Mouse (Mus musculus) Muller cell, postnatal 12 days (primary cell): ENCODE results near the gene Dennd2a.

ENCODE experiments used
- DNase-seq: peaks from one replicate; pipeline ENCODE4 v3.0.0-alpha.2; 2015; ENCODE audit errors: inconsistent ontology term

The Dennd2a gene

DNA sequence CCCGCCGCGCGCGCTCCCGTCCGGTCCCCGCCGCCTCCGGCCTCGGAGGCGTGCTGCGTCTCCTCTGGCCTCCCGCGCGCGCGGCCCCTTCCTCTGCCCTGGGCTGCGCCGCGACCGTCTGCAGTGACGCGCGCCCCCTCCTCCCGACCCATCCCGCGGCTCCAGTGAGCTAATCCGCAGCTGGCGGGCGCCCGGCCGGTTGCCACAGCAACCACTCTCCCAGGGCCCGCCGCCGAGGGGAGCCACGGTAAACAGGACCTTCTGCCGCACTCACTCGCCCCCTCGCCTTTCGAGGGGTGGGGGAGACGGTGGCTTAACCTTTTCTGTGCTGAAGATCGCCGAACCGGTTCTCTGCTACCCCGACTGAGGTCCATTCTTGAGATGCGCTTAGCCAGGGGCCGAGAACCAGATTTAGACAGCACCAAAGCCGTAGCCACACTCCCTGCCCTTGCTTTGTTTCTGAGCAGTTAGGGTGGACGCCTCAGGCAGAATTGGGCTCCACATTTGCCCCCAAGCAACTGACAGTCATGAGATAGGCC, at the start of gene Dennd2a:
Dennd2a (minus strand) TSS at position 145 of the 539 bp plus-strand sequence.
- DNase-seq: peak; percentile 93

DNA sequence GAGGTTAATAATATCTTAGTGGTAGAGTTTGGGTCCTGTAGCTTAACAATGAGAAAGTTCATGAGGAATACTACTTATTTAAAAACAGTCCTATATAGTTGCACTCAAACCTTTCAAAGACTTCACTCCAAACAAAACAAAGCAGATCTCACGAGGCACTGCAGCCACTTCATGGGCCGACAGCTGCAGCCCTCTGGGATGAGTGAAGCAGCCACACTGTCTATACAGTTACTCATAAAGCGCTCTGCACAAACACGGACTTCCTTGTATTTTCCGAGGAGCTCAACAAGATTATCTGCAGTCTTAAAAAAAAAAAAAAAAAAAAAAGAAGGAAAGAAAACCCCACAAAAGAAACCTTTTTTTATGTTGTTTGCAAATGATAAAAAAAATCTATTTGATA, 49.7 kb upstream of the Dennd2a start:
- no peak for DNase-seq

DNA sequence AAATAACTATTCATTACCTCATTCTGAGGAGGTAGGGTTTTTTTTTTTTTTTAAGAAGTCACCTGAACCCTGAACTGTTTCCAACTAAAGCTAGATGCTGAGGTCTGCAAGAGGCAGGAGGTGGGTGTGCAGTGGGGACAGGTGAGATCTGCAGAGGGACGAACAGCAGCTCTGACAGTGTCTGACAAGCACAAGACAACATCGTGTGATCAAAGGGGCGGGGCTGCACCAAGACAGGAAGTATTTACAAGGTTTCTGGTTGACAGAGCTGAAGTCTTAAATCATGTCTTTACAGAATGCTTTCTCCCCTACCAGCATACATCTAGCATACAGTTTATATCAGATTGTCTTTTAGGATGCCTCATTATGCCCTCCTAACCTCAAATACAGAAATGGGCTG, 49.2 kb upstream of the Dennd2a start:
- DNase-seq: no peak

DNA sequence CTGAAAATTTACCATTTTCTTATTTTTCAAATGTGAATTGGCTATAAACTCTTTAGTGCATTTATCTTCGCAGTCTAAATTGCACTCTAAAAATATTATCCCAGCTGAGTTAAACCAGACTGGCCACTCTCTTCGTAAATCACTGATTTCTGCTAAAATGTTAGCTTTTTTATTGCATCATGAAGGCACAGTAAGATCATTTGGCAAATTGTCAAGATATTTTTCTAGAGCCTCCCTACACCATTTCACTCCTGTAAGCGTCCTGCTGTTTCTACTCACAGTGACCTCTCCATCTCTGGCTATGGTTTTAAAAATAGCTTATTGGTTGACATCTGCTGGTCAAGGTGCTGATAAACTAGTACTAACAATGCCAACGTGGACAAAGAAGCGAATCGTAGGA, 48.4 kb upstream of the Dennd2a start:
- no peak for DNase-seq

DNA sequence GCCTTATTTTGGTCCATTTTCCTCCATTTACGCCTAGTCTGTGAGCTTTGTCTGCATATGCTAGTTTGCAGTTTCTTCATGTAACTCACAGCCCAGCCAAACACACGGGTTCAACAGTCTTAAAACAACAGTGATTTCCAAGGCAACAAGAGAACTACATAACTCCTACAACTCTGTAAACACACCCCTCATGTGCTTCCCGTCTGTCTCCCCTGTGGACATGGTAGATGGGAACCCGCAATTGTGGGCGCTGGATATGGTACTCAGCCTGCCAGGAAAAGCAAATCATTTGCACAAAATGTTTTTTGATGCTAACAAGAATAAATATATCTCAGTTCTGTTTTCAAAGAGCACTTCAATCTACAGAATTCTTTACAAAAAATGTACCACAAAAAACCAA, 46.9 kb upstream of the Dennd2a start:
- no peak for DNase-seq

DNA sequence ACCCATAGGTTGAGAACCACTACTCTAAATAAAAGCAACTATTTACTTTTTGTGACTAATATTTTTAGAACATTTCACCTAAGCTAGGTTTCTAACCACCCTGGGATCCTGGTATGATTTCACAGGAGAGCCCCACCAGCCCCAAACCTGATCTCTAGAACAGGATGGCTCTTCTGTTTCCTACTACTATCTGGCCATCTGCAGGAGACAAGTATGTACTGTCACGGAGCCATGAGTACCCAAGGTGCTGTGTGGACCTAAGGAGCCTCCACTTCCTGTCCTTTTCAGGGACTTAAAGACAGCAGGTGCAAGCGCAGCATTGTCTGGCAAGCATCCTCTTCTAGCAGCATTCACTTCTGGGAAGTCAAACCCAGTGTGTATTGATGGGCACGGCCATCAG, 44.2 kb upstream of the Dennd2a start:
- no peak for DNase-seq

DNA sequence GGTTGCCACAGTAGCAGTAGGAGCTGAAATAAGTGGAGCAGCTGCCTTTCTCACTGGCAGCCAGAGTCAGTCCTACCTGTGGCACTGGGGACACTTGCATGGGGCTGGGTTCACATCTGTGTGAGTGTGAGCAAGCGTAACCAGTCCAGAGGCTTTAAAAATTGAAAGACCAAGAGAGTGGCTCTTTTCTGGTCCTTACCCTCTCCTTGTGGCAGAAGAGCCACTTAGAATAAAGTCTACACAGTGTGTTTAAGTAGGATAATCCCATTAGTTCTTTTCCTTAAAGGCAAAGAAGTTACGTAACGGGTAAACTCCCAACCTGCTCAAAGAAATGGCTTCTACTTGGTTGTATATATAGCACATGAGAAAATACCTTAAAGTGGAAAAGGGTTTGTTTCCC, 43.2 kb upstream of the Dennd2a start:
- no peak for DNase-seq

DNA sequence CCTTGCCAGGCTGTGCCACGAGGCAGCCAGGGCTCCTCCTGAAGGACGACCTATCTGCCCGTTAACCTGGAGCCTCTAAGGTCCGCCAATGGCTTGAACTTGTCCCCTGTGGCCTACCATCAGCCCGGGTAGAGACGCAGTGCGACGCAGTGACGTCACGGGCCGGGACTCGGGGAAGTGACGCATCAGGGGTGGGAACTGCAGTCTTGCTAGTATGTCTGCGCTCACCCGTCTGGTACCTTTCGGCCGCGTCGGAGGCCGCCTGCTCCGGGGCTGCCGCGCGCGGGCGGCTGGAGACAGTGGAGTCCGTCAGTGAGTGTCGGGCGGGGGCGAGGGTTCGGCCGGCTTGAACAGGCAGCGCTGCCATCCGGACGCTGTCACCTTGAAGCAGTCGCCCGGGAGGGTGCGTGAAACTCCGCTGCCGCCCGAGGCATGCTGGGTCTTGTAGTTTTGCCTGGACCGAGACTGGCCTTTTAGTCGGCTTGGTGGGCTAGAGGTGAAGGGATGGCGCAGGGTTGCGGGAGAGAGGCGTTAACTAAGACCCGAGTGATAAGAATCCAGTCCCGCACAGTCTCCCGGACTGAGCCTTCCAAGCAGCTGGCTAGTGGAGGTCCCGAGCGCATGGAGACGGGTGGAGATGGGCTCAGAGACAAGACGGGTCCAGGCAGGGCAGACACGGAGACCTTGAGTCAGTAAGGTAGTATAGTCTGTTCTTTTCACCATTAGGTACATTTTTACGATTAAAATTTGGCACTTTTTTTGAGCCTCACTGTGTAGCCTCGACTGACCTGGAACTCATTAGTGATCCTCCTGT, 34.9 kb upstream of the Dennd2a start, which contains the start of gene Ndufb2:
Ndufb2 (plus strand) TSS at position 174 of the 814 bp plus-strand sequence.
- DNase-seq: peak; percentile 97

DNA sequence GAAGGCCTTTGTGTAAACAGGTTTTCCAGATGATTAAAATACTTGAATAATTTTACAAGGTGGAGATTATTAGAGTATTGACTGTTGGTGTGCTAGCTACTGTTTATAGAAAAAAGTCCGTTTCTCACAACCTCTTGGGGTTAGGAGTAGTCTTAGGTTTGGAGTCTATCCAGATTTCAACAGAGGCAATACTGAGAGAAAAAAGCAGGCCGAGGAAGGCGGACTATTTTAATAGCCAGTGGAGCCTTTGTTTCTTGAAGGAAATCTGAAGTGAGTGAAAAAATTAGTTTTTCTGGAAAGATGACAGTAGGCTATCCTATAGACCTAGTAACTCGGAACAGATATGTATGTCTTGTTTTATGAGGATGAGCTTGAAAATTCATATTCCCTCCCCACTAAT, 33.8 kb upstream of the Dennd2a start:
- no peak for DNase-seq

DNA sequence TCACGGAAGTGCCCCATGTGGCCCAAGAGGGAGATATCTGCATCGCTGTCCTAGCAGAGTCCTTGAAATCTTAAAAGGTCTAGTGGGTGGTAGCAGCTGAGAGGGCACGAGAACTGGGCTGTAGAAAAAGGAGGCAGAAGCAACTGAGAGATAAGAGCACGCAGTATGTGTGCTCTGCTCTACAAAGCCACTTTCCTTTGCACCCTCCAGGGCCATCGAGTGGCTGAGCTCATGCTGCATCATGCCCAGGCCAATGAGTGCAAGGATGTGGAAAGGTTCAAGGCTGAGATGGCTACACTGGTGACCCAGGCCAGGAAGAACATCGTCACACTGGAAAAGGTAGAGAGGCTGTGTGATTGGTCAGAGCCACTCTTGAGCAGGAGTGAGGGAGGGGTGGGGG, 27.9 kb upstream of the Dennd2a start, which contains the start of gene Gm42420:
Gm42420 (plus strand) TSS at position 237 of the 400 bp plus-strand sequence.
- no peak for DNase-seq

DNA sequence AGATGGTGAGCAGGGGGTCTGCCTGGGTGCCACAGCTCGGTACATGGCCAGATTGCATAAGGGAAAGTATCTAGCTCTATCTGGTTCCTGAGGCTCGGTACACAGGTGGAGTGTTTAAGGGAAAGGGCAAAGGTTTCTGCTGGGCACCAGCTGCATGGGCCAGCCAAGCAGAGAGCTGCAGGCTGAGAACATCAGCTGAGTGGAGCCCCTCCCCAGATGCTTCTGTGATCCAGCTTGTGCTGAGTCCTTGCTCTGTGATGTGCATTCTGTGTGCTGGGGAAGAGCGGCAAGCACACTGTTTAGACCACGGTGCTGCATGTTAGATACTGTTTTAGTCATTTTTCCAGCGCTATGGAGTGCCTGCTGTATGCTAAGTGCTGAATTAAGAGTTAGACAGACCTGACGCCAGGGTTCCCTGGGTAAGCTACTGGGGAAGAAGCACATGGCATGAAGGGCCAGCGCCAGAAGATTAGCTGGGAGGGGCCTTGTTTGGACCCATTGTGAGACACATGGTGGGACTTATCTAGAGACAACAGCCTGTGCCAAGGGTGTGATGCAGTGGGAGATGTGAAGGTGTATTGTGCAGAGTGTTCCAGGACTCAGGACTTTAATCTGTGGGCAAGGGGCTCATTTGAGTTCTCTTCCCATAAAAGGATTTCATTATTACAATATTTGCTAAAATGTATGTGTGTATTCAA, 23.6 kb upstream of the Dennd2a start:
- DNase-seq: no peak

DNA sequence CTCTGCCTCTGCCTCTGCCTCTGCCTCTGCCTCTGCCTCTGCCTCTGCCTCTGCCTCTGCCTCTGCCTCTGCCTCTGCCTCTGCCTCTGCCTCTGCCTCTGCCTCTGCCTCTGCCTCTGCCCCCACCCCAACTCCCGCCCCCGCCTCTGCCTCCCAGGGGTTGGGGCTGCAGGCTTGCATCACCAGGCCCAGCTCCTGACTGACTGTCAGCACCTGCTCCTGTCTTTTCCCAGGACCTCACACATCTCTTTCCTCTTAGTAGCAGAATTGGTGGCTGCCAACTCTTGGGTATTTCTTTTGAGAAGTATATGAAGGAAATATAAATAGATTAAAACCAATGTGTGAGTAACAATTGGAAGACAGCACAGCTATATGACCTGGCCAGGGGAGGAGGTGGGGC, 22.9 kb upstream of the Dennd2a start:
- DNase-seq: no peak

DNA sequence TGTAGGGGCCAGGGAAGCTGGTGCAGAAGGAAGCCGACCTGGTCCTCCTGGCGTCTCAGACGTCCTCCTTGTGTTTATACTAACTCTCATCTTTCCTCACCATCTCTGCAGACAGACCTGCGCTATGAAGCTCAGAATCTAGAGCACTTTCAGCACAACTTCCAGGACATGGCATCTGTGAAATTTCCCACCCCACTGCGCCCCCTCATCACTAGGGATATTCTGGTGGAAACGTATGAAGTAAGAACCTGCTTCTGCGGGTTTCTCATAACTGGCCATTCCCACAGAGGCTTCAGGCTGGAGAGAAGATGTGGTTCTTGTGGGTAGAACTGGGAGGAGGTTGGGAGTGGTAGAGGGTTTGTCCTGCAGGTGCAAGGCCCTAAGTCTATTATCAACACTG, 21.9 kb upstream of the Dennd2a start:
- no peak for DNase-seq

DNA sequence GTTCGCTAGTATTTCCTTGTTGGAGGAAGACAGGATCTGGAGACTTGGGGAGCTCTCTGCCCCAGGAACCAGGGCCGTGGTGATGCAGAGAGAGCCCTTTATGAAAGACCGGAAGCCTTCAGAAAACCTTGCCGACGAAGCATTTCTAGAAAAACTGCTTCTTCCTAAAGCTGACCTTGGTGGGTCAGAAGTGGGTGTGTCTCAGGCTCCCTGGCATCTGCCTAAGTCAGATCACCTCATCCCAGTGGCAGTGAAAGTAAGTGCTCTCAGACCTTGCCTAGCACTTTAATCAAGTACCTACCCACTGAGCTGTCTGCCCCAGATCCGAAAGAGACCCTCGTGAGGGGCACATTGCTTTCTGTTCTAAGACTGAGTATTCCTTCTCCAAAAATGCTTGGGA, 17.3 kb upstream of the Dennd2a start:
- DNase-seq: no peak

DNA sequence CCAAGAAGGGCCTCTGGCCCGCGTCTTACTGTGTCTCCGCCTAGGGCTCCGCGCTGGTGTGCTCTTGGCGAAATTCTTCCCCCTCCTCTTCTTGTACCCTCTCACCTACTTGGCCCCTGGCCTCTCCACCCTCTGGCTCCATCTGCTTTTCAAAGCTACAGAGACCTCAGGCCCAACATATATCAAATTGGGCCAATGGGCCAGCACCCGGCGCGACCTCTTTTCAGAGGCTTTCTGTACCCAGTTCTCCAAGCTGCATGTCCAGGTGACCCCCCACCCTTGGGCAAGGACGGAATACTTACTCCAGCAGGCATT, 16.8 kb upstream of the Dennd2a start:
- no peak for DNase-seq

DNA sequence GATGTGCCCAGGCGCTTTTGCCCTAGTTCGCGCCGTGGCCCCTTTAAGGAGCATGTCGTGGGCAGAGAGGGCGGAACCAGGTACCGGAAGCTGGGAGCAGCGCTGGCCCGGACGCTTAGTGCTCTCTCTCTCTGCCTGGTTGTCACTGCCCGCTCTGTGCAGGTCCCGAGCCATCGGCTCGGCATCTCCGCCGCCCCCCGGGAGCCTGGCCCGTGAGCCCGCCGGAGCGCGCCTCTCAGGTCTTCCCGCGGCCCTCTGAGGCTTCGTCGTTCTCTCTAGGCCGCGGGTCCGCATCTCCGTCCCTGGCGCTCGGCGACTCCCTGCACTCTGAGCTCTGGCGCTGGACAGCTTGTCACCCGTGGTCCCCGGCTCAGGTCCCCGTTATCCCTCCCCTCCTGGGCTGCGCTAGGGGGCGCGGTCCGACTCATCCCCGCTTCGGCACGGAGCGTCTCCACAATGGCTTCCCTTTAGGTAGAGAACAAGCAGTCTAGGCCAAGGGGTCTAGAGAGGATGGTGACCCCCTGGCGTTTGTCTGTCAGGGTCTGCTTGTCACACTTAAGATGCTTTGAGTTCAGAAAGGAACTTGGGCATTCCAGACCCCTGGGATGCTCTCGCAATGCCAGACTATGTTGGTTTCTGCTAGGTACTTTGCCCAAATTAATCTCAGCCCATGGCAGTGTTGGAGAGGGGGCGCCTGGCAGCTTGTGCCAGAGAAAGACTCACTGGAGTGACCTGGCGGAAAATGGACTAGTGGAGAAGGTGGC, 16.3 kb upstream of the Dennd2a start, which contains the start of gene Adck2:
Adck2 (plus strand) TSS at position 83 of the 764 bp plus-strand sequence.
- peak; percentile 90 for DNase-seq

DNA sequence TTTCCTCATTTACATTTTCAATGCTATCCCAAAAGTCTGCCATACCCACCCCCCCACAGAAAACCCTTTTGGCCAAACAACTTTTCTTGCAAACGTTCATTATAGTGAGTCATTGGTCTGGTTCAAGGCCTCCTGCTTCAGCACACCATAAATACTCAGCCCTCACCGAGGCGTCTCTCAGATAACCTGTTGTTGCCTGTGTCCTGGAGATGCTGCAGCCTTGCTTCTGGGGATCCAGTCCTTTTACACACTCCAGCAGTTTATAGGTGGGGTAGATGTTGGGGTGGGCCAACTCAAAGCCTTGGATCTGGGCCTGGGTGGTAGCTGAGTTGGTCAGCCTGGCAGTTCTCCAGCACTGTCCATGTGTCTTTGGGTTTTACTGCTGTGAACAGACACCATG, 12.8 kb upstream of the Dennd2a start:
- DNase-seq: no peak

DNA sequence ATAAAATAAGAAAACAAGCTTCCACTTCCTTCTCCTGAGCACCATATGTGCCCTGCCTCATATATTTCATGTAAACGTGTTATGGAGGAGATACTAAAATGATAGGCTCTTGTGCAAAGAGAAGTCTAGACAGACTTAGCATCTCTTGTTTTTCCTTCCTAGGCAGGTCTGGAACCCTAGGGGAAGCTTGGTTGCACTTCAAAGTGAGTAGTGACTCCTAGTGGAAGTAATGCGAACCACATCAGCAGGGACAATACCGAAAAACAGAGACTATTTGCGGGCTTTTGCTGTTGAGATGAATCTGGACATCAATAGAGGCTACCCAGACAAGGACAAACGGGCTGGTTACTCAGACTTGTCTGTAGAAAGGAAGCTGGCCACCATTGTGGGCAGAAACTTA, 9.9 kb upstream of the Dennd2a start:
- DNase-seq: peak; percentile 49

DNA sequence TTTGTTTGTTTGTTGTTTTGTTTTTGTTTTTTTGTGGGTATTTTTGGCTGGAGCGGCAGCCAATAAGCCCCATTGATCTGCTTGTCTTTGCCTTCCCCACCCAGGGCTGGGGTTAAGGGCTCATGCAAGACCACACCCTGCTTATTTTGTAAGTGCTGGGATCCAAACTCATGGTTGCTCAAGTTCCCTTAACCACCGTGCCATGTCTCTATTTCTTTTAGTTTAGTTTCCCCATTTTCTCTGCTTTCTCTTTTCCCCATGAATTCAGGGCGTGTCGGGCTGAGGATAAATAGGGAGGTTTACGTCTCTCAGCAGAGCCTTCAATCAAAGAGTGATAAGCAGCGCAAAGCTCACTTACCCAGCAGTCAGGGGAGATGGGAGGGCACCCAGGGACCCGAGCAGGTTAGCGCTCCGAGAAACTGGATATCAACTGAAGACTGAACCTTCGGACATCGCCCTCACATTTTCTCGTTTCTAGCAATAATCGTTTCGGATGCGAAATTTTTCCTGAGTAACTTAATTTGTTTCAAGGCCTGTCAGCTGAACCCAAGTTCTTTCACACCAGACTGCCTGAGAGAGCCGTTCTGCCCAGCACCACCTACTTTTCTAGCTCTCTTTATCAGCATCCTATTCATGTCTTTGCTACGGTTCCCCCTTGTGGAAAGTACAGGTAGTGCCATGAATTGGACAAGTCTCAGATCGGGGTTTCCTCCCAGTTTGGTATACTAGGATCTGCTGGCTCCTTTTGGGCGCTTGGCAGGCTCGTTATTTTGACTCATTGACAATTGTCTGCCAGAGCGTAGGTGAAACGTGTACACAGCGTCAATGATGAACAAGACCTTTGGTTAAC, 4.7 kb upstream of the Dennd2a start:
- DNase-seq: peak; percentile 87

DNA sequence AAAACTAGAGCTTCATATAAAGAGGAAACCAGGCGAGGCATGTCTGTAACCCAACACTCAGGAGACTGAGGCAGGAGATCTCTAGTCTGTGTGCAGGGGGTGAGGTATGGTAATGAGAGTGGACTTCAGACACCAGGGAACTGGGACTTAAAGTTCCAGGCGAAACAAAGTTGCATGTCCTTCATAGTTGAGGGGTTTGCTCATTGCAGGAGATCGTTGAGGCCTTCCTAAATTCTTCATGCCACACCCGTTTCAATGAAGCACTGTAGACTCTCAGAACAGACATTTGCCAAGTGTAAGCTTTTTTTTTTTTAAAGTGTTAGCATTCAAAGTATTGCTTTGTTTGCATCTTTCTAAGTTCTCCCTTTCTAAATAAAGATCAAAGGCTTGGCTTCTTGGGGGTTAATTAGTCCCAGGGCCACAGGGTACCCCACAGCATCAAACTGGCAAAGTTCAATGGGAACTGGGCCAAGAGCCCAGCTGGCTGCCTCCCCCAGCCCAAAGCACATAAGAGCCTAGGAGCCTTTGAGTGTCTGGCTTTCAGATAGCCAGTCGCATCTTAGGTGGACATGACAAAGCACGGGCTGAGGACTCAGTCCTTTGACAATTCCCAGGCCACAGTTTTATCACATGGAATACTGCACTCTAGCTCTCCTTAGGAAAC, 1.7 kb upstream of the Dennd2a start:
- peak; percentile 48 for DNase-seq
